Mouse (Mus musculus): ENCODE data around the gene Ep300. TPM values are rescaled to one million over a fixed set of nuclear protein-coding genes. Genes with fewer than 3 reads are reported as not detected.
"Not testable (repeated sequence)": the region's sequence is repeated elsewhere in the genome, so short reads cannot be mapped to it uniquely, and the experiment has no call there.

The Ep300 gene
- polyA plus RNA-seq, 1 experiment from 2014 or later: 19.5 TPM

DNA sequence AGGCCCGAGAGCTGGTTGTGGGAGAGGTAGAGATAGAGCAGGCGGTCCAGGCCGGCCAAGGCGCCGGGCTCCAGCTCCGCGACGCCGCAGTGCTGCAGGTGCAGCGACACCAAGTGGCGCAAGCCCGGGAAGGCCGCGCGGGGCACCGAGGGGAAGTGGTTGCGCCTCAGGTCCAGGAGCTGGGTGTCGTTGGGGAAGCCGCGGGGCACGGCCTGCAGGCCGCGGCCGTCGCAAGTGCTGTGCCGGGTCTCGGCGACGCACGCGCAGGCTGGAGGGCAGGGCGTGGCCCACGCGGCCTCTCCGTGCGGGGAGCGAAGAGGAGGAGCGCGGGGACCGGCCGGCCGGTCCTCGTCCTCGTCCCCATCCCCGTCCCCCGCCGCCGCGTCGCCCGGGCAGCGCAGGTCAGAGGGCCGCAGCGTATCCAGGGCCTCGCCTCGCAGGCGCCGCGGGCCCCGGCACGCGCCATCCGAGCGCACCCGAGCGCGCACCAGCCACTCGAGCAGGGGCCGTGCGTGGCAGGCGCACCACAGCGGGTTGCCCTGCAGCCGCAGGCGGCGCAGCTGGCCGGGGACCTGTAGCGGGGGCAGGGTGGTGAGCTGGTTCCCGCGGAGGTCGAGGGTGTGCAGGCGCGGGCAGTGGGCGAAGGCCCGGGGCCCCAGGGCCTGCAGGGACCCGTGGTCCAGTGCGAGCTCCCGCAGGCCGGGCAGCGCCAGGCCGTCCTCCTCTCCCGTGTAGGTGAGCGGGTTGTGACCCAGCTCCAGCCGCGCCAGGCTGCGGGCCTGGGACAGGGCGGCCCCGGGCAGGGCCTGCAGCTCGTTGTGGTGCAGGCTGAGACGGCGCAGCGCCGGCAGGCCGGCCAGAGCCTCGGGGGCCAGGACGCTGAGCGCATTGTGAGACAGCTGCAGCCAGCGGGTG, 109.1 kb downstream of the Ep300 start:
- ATAC-seq (ENCODE audit: low FRiP score, low read depth): peak; percentile 85
- Histone ChIP-seq H3K36me3 (no peaks in the 10 kb centered on the region), H3K4me2 (peak overlapping the region; percentile 87), H3K9me3 (no peaks in the 10 kb centered on the region), H3K9ac (peak overlapping the region; percentile 82), H3K27me3 (peaks cover 25% of the 10 kb centered on the region), H3K27ac (replicated peaks) (peak overlapping the region; percentile 72), H3K4me3 (peak overlapping the region; percentile 51), H3K4me1 (replicated peaks) (peaks cover 32% of the 10 kb centered on the region)
- WGBS: under 1% methylated on average over 96 of the region's 107 CpGs

DNA sequence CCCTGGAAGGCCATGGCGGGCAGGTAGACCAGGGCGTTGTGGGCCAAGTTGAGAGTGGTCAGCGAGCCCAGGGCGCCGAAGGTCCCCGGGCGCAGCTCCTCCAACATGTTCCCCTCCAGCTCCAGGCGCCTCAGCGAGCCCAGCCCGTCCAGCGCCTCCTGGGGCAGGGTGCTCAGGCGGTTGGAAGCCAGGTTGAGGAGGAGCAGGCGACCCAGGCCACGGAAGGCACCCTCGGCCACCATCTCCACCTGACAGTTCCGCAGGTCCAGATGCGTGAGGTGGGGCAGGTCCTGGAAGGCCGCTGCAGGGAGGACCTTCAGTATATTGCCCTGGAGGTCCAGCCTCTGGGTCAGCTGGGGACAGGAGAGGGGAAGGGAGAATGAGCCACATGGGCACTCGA, 109.7 kb downstream of the Ep300 start:
- Histone ChIP-seq H3K4me2 (peak overlapping the region; percentile 87), H3K9me3 (no peaks in the 10 kb centered on the region), H3K36me3 (no peaks in the 10 kb centered on the region), H3K9ac (peak overlapping the region; percentile 82), H3K27ac (replicated peaks) (0 out of 2 replicates have a peak overlapping the region, but pooled peaks have one; percentile 72), H3K4me1 (replicated peaks) (peaks cover 32% of the 10 kb centered on the region), H3K4me3 (peak overlapping the region; percentile 51), H3K27me3 (peaks cover 25% of the 10 kb centered on the region)
- ATAC-seq (ENCODE audit: low FRiP score, low read depth): 0 out of 2 replicates have a peak, but pooled peaks have one; percentile 1
- WGBS: 30% methylated on average over 17 of the region's 19 CpGs

DNA sequence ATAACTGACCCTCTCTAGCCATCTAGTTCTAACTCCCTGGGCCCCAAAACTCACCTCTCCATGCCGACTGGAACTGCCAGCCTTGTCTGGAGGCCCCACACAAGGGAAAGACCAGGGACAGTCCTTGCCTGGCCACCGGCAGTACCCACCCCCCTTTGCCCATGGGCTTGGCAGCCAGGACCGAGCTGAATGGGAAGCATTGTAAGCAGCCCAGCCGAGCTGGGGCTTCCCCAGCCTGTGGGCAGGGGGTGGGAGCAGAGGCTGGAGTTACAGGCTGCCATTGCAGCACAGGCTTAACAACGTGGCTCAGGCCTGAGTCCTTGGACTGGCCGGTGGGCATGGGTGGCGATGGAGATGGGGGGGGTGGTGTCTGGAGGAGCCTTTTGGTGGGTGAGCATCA, 112.0 kb downstream of the Ep300 start, which contains the start of gene Chadl:
Gene Chadl, minus strand, starts transcription at position 113 of the 400 bp plus-strand sequence.
- 49% methylated on average over 7 of the region's 7 CpGs for WGBS
- no peaks in the 10 kb centered on the region for H3K9me3 ChIP-seq
- H3K27ac ChIP-seq (replicated peaks): peak within 1 kb of the TSS; percentile 49; the same call in 1 of the 2 replicates
- H3K4me1 ChIP-seq (replicated peaks): peaks cover 30% of the 10 kb centered on the region
- no peaks in the 10 kb centered on the region for H3K36me3 ChIP-seq
- H3K4me3 ChIP-seq: no peak within 1 kb of the TSS
- H3K4me2 ChIP-seq: peak within 1 kb of the TSS; percentile 6; the same call in 1 of the 2 replicates
- peak; percentile 64 for ATAC-seq (ENCODE audit: low FRiP score, low read depth)
- no peak within 1 kb of the TSS for H3K9ac ChIP-seq
- peaks cover 18% of the 10 kb centered on the region for H3K27me3 ChIP-seq

GRCm38 (mm10) chr15:81697847-81698246, 112.7 kb downstream of the Ep300 start:
- Histone ChIP-seq H3K27me3 (peaks cover 11% of the 10 kb centered on the region), H3K4me1 (replicated peaks) (peaks cover 23% of the 10 kb centered on the region), H3K4me3 (no peak overlapping the region), H3K9ac (no peak overlapping the region), H3K4me2 (no peak overlapping the region), H3K27ac (replicated peaks) (0 out of 2 replicates have a peak overlapping the region, but pooled peaks have one; percentile 49), H3K9me3 (no peaks in the 10 kb centered on the region), H3K36me3 (no peaks in the 10 kb centered on the region)
- 52% methylated on average over 3 of the region's 3 CpGs for WGBS
- ATAC-seq (ENCODE audit: low FRiP score, low read depth): no peak

GRCm38 (mm10) chr15:81698532-81698931, 113.4 kb downstream of the Ep300 start:
- ATAC-seq (ENCODE audit: low FRiP score, low read depth): no peak
- WGBS: 79% methylated on average over 2 of the region's 2 CpGs
- peaks cover 16% of the 10 kb centered on the region for H3K4me1 ChIP-seq (replicated peaks)

DNA sequence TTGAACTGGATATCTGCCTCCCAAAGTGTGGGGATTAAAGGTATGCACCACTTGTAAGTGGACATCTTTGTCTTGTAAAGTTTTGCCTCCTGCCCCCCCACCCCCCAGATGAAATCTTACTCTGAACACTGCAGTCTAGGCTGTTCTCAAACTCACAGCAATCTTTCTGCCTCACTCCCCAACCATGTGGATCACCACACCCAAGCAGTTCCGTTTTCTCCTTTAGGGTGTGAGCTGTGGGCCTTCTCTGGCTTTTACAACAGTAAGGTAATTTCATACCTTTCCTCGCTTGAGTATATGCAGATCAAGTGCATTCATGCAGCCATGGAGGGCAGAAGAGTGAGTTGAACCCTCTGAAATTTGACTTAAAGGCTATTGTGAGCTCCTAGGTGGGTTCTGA, 115.0 kb downstream of the Ep300 start:
- no peak overlapping the region for H3K27ac ChIP-seq (replicated peaks)
- 80% methylated on average over 2 of the region's 2 CpGs for WGBS
- ATAC-seq (ENCODE audit: low FRiP score, low read depth): no peak
- H3K9me3 ChIP-seq: no peaks in the 10 kb centered on the region
- H3K36me3 ChIP-seq: peaks cover 18% of the 10 kb centered on the region
- H3K9ac ChIP-seq: no peak overlapping the region
- no peak overlapping the region for H3K4me3 ChIP-seq
- peaks cover under 1% of the 10 kb centered on the region; the same call in 1 of the 2 replicates for H3K4me1 ChIP-seq (replicated peaks)
- no peak overlapping the region for H3K4me2 ChIP-seq
- peaks cover 4% of the 10 kb centered on the region; the same call in 1 of the 2 replicates for H3K27me3 ChIP-seq

More at GRCm38 (mm10) chr15:81698532-81698931, 113.4 kb downstream of the Ep300 start:
- Histone ChIP-seq H3K4me3 (no peak overlapping the region), H3K9me3 (no peaks in the 10 kb centered on the region), H3K27ac (replicated peaks) (no peak overlapping the region), H3K4me2 (no peak overlapping the region), H3K27me3 (peaks cover 9% of the 10 kb centered on the region; the same call in 1 of the 2 replicates), H3K9ac (no peak overlapping the region), H3K36me3 (peaks cover 2% of the 10 kb centered on the region; the same call in 1 of the 2 replicates)

GRCm38 (mm10) chr15:81700601-81701000, 115.5 kb downstream of the Ep300 start:
- WGBS: 87% methylated on average over 8 of the region's 8 CpGs

GRCm38 (mm10) chr15:81701350-81701749, 116.2 kb downstream of the Ep300 start:
- 78% methylated on average over 4 of the region's 4 CpGs for WGBS

More at GRCm38 (mm10) chr15:81700601-81701000, 115.5 kb downstream of the Ep300 start:
- H3K4me2 ChIP-seq: no peak overlapping the region
- no peak for ATAC-seq (ENCODE audit: low FRiP score, low read depth)
- H3K4me1 ChIP-seq (replicated peaks): no peaks in the 10 kb centered on the region
- H3K4me3 ChIP-seq: no peak overlapping the region
- no peak overlapping the region for H3K9ac ChIP-seq
- H3K27me3 ChIP-seq: peaks cover 4% of the 10 kb centered on the region; the same call in 1 of the 2 replicates
- no peak overlapping the region for H3K27ac ChIP-seq (replicated peaks)
- H3K9me3 ChIP-seq: no peaks in the 10 kb centered on the region
- H3K36me3 ChIP-seq: peaks cover 22% of the 10 kb centered on the region

More at GRCm38 (mm10) chr15:81701350-81701749, 116.2 kb downstream of the Ep300 start:
- not testable (repeated sequence) for H3K27ac ChIP-seq (replicated peaks); H3K9ac ChIP-seq; H3K4me2 ChIP-seq; ATAC-seq (ENCODE audit: low FRiP score, low read depth); H3K4me1 ChIP-seq (replicated peaks); H3K27me3 ChIP-seq; H3K4me3 ChIP-seq; H3K9me3 ChIP-seq
- H3K36me3 ChIP-seq: peaks cover 30% of the 10 kb centered on the region

Small RNA genes lying within 50 kb of the gene (microRNA-seq; reads per million reads assigned to microRNA genes)
- not detected for gene Gm23880

Other genes starting within 250 kb of the Ep300 start
- 123 and 125 TPM in 2 replicates for gene Slc25a17, start 224.5 kb upstream of the Ep300 start, polyA plus RNA-seq (2015; fragmentation: Nextera tagmentation; extraction: Ambion mirVana)
- gene St13, start 185.3 kb upstream of the Ep300 start, polyA plus RNA-seq (2015; fragmentation: Nextera tagmentation; extraction: Ambion mirVana): 185 and 196 TPM in 2 replicates
- 8.6 and 9.9 TPM in 2 replicates for gene Xpnpep3, start 185.2 kb upstream of the Ep300 start, polyA plus RNA-seq (2015; fragmentation: Nextera tagmentation; extraction: Ambion mirVana)
- gene Dnajb7, start 177.1 kb upstream of the Ep300 start, polyA plus RNA-seq (2015; fragmentation: Nextera tagmentation; extraction: Ambion mirVana): 1.3 and 1.9 TPM in 2 replicates
- 378 and 408 TPM in 2 replicates for gene Rbx1, start 119.1 kb upstream of the Ep300 start, polyA plus RNA-seq (2015; fragmentation: Nextera tagmentation; extraction: Ambion mirVana)
- 27.6 and 32.7 TPM in 2 replicates for gene L3mbtl2, start 78.5 kb downstream of the Ep300 start, polyA plus RNA-seq (2015; fragmentation: Nextera tagmentation; extraction: Ambion mirVana)
- 33.8 and 38.2 TPM in 2 replicates for gene Chadl, start 111.9 kb downstream of the Ep300 start, polyA plus RNA-seq (2015; fragmentation: Nextera tagmentation; extraction: Ambion mirVana)
- 47.6 and 49.8 TPM in 2 replicates for gene Zc3h7b, start 159.7 kb downstream of the Ep300 start, polyA plus RNA-seq (2015; fragmentation: Nextera tagmentation; extraction: Ambion mirVana)
- 154 and 157 TPM in 2 replicates for gene Rangap1, start 160.2 kb downstream of the Ep300 start, polyA plus RNA-seq (2015; fragmentation: Nextera tagmentation; extraction: Ambion mirVana)
- gene Tef, start 217.1 kb downstream of the Ep300 start, polyA plus RNA-seq (2015; fragmentation: Nextera tagmentation; extraction: Ambion mirVana): 23.7 and 25.3 TPM in 2 replicates